Mouse (Mus musculus) kidney, adult 18-20 months (tissue): ENCODE results near the gene Gtsf1l.
"Not testable (repeated sequence)": the region's sequence is repeated elsewhere in the genome, so short reads cannot be mapped to it uniquely, and the experiment has no call there.

Experiments
- DNase-seq: peaks from one replicate; pipeline ENCODE4 v3.0.0; 2021

Gene Gtsf1l

GRCm38 (mm10) chr2:163085047-163085446 lies 2.6 kb downstream of the Gtsf1l start:
- DNase-seq, result no peak

DNA sequence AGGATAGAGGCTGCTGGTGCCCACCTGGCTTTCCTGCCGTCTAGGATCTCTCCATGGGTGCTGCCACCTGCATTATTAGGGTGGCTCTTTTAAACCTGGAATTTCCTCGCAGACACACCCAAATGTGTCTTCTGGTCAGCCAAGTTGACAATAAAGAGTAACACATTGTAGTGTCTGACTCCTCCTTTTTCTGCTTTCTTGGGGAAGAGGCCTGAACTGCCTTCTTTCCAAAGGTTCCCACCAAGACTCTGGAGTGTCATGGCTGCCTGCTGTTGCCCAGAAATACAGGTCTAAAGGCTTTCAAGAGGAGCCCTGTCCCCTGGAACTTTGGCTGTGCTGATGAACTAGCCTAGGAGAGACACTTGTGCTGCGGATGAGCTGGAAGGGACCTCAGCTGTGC lies 3.1 kb downstream of the Gtsf1l start:
- no peak for DNase-seq

- DNase-seq, result peak; percentile 40
These were observed 5.1 kb downstream of the Gtsf1l start for GRCm38 (mm10) chr2:163082591-163082990.

- no peak for DNase-seq
These were observed 8.6 kb downstream of the Gtsf1l start for GRCm38 (mm10) chr2:163079041-163079440.

DNA sequence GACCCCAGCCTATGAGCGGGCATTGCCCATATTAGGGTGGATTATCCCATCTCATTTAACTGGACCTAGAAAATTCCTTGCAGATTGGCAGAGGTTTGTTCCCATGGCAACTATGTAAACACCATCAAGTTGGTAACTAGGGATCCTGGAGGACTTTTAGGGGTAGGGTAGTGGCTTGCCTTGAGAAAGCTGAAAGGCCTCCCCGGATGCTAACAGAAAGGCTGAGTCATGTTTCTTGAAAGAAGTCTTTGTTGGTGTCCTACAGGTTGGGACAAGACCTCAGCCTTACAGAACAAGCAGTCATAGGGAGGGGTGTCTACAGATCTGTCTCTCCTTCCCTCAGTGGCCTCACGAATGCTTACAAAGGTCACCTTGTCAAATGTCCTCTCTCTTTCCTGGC lies 12.4 kb downstream of the Gtsf1l start:
- DNase-seq, result no peak

DNA sequence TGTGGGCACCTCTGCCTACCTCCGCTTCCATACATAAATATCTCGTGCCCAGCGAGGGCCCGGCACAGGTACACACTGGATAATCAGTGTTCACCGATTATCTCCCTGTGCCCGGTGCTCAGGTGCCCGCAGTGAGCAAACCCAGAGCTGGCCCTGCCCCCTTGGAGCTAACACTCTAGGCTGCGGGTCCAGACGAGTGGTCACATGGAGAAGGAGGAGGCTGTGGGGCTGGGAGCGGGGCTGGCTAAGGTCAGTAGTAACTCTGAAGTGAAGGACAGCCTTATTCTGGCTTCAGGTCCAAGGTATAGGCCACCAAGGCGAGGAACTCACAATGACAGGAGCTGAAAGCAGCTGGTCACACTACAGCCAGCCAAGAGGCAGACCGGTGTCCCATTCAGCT lies 12.8 kb downstream of the Gtsf1l start:
- DNase-seq, result no peak

DNA sequence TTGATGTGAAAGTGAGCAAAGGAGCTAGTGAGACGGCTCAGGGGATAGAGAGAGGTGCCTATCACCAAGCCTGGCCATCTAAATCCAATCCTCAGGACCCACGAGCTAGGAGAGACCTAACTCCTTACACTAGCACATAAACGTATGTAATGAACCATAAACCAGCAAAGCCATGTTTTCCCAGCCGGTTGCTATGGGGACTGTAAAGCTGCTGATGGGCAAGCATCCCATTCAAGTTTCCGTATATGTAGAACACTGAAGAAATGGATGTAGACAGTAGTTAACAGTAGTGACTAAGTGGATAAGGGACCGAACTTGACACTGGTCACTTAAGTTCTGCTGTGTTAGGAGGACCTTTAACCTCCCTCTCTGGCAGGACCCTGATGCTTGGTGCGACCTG lies 13.6 kb downstream of the Gtsf1l start:
- DNase-seq, result no peak

DNA sequence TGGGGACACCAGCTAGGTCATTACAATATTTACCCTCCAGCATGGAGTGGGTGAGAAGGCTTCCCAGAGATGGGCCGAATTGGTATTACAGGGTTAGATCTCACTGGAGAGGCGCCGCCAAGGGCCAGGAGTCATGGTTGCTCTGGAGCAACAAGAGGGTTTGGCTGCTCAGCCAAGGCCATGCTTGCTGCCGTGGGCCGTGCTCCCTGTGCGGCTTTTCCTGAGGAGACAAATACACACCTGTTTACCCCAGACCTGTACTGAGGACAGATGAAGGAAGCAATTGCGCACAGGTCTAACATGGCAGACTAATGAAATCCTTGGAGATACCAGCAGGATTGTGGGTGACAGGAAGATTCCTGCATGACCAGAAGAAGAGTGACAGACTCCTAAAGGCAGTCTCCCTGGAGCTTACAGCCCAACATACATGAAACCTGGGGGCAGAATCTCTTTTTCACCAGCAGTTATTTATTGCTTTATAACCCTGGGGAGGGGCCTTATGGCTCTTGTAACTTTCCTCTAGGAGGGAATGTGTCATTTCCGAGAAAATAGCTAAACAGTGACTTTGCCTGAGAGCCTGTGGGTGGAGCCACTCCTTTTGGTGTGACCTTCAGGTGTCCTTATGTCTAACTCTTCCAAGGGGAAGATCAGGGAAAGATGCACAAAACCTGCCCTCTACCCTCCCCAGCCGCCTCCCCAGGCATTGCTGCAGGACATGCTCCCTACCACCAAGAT lies 14.5 kb downstream of the Gtsf1l start:
- no peak for DNase-seq

GRCm38 (mm10) chr2:163071590-163071989 lies 16.1 kb downstream of the Gtsf1l start:
- DNase-seq, result no peak

DNA sequence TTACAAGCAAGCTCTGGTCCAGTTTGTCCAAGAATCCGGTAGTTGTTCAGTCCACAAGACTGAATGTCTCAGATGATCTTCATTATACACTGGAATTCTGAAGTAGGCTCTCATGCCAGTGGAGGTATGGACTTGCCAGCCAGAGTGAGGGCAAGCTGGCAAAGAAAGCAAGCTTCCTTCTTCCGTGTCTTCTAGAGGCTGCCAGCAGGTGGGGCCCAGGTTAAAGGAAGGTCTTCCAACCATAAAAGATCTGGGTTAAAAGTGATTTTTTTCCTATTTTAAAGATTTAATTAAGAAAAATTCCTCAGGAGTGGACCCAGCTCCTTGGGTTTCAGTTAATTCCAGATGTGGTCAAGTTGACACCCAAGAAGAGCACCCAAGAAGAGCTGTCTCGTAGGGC lies 17.4 kb downstream of the Gtsf1l start:
- no peak for DNase-seq

DNA sequence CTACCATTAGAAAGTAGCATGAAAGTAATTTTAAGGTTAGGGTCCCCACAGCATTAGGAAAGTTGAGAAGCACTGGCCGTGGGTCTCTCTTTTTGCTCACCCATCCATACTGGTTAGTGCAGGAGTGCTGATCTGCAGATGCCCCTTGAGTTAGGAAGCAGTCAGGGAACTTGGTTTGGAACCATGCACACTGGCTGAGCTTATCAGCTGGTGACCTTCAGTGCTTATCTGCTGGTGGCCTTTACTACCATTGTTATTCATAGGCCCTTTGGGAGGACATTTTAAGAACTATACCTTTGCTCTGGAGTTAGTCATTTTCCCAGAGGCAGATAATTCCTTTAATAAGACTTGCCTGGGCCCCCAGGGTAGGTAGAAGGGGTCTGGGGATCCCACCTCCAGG lies 20.4 kb downstream of the Gtsf1l start:
- DNase-seq, result no peak

- no peak for DNase-seq
These were observed 21.3 kb downstream of the Gtsf1l start for GRCm38 (mm10) chr2:163066326-163066725.

DNA sequence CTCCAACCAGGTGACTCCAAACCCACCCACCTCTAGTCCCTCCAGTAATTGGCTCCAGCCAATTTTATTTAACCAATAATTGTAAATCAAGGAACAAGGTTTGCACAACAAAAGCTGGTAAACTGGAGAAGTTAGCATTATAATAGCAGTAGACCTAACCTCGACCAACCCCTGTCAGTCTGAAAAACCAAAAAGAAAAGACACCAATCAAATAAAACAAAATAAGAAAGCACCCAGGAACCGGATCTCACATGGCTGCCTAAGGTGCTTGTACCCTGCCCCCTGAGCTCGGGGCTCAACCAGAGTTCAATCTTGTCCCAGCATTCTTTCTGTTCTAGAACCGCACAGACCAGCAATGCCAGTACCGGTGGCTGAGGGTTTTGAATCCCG lies 25.5 kb downstream of the Gtsf1l start:
- no peak for DNase-seq

GRCm38 (mm10) chr2:163061203-163062118 lies 26.2 kb downstream of the Gtsf1l start:
- DNase-seq, result no peak

DNA sequence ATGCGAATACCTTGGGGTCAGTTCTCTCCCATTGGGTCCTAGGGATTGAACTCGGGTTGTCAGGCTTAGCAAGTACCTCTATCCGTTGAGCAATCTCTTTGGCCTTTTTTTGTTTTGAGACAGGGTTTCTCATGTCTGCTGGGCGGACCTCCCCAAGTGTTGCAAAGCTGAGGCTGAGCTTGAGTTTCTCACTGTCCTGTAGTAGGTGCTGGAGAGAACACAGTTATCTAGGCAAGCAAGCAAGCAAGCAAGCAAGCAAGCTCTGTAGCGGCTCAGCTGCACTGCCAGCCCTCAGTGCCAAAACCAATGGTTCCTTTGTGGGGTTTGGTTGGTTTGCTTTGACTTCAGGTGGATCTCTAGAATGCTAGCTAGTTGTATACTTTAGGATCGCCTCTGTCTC lies 27.0 kb downstream of the Gtsf1l start:
- no peak for DNase-seq

- DNase-seq, result not testable (repeated sequence)
These were observed 28.7 kb downstream of the Gtsf1l start for GRCm38 (mm10) chr2:163058981-163059380.

GRCm38 (mm10) chr2:163056584-163056983 lies 31.1 kb downstream of the Gtsf1l start:
- no peak for DNase-seq

DNA sequence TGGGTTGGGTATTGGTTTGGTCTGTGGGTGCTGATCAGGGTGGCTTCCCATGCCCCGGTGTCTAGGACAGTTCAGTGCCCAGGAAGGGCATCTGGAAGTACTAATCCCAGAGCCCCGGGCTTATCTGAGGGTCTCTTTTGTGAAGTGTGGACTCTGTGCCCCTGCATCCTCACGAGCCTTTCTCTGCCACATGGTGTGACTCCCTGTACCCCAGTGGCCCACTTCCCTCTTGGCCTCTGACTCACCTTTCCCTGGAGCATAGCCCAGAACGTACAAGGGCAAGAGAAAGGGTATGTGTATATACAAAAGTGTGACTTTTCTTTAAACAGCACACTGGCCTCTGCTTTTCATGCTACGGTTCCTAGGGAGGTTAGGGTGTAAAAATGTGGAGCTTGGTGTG lies 31.9 kb downstream of the Gtsf1l start:
- no peak for DNase-seq

DNA sequence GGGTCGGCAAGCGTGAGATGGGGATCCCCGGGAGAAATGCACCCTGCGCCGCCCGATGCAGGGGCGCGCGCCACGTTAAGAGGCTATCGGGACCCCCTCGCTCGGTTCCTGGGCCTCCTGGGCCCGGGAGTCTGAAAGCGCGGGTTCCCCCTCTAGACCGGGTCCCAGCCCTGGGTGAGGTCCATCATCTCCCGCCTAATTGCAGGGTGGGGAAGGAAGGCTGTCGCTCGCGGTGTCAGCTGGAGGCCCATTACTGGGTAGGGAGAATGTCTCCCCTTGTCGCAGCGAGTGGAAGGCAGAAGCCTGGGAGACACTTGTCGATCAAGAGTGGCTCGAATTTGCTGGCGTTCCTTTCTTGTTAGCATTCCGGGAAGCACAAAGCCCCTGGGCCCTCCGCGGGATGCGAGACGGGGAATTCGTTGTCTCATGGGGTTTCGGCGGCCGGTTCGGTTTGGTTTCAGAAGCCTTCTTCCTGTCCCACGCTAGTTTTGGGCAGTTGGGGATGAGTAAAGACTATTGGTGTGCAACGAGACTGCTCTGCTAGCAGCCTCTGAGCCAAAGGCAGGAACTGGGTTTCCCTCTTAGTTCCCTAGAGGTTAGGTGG lies 32.7 kb downstream of the Gtsf1l start:
- no peak for DNase-seq

GRCm38 (mm10) chr2:163054335-163054840 lies 33.3 kb downstream of the Gtsf1l start, which contains the start of gene Mybl2:
TSS of gene Mybl2 (plus strand) at chr2:163054687.
- peak; percentile 91 for DNase-seq

- no peak for DNase-seq
These were observed 34.8 kb downstream of the Gtsf1l start for GRCm38 (mm10) chr2:163052826-163053225.

DNA sequence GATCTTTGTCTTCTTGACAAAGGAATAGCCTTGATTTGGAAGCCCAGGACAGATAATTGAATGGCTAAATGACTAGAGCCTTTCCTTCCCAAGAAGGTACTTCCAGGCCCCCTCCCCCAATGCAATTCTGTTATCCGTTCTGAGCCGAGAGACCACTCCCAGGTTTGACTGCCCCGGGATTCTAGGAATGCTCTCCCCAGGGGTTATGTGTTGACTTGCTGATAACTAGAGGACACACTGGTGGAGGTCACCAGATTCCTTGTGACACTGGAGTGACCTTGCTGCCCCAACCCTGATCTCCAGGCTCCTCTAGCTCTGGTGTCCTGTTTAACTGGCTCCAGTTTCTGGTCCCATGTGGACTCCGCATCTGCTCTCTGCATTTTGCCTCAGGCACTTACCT lies 35.6 kb downstream of the Gtsf1l start:
- DNase-seq, result no peak

- no peak for DNase-seq
These were observed 36.0 kb downstream of the Gtsf1l start for GRCm38 (mm10) chr2:163051691-163052090.
